Mouse (Mus musculus): Measurements from ENCODE around the gene Ada. TPM values are rescaled to one million over a fixed set of nuclear protein-coding genes. Genes with fewer than 3 reads are reported as not detected.

The Ada gene
- polyA plus RNA-seq, 1 experiment from 2014 or later, result 3.5 TPM

- no peak overlapping the region for H3K4me2 ChIP-seq
- no peak overlapping the region for H3K4me3 ChIP-seq (replicated peaks)
- H3K4me1 ChIP-seq (replicated peaks), result no peaks in the 10 kb centered on the region
- H3K27ac ChIP-seq (replicated peaks), result no peak overlapping the region
- no peaks in the 10 kb centered on the region for H3K36me3 ChIP-seq (replicated peaks)
- ATAC-seq (ENCODE audit: insufficient read depth), result no peak
- H3K9me3 ChIP-seq (replicated peaks), result no peaks in the 10 kb centered on the region
- 0 out of 2 replicates have a peak, but pooled peaks cover 6% of the 10 kb centered on the region for H3K27me3 ChIP-seq
- 28% methylated on average over 1 of the region's 1 CpGs for WGBS (ENCODE audit: insufficient replicate concordance)
- no peak overlapping the region for H3K9ac ChIP-seq
These were observed 16.9 kb upstream of the Ada start for GRCm38 (mm10) chr2:163766890-163767289.

- no peaks in the 10 kb centered on the region for H3K36me3 ChIP-seq (replicated peaks)
- H3K27ac ChIP-seq (replicated peaks), result no peak overlapping the region
- no peak overlapping the region for H3K4me2 ChIP-seq
- H3K9ac ChIP-seq, result no peak overlapping the region
- no peak overlapping the region for H3K4me3 ChIP-seq (replicated peaks)
- no peaks in the 10 kb centered on the region for H3K9me3 ChIP-seq (replicated peaks)
- H3K27me3 ChIP-seq, result 0 out of 2 replicates have a peak, but pooled peaks cover 6% of the 10 kb centered on the region
- no peaks in the 10 kb centered on the region for H3K4me1 ChIP-seq (replicated peaks)
- ATAC-seq (ENCODE audit: insufficient read depth), result no peak
These were observed 16.2 kb upstream of the Ada start for GRCm38 (mm10) chr2:163766261-163766660.

- Histone ChIP-seq H3K9ac (no peak overlapping the region), H3K4me2 (no peak overlapping the region), H3K27me3 (no peaks in the 10 kb centered on the region), H3K27ac (replicated peaks) (no peak overlapping the region), H3K9me3 (replicated peaks) (no peaks in the 10 kb centered on the region), H3K36me3 (replicated peaks) (no peaks in the 10 kb centered on the region), H3K4me3 (replicated peaks) (no peak overlapping the region), H3K4me1 (replicated peaks) (no peaks in the 10 kb centered on the region)
- ATAC-seq (ENCODE audit: insufficient read depth), result no peak
- 38% methylated on average over 7 of the region's 7 CpGs for WGBS (ENCODE audit: insufficient replicate concordance)
These were observed 11.4 kb upstream of the Ada start for GRCm38 (mm10) chr2:163761402-163761801.

- WGBS (ENCODE audit: insufficient replicate concordance), result 52% methylated on average over 6 of the region's 6 CpGs
- Histone ChIP-seq H3K27me3 (no peaks in the 10 kb centered on the region), H3K4me3 (replicated peaks) (no peak overlapping the region), H3K9me3 (replicated peaks) (no peaks in the 10 kb centered on the region), H3K9ac (no peak overlapping the region), H3K4me1 (replicated peaks) (no peaks in the 10 kb centered on the region), H3K36me3 (replicated peaks) (no peaks in the 10 kb centered on the region), H3K27ac (replicated peaks) (no peak overlapping the region), H3K4me2 (no peak overlapping the region)
- no peak for ATAC-seq (ENCODE audit: insufficient read depth)
These were observed 10.6 kb upstream of the Ada start for GRCm38 (mm10) chr2:163760589-163760988.

GRCm38 (mm10) chr2:163758146-163758545 lies 8.1 kb upstream of the Ada start:
- Histone ChIP-seq H3K9me3 (replicated peaks) (no peaks in the 10 kb centered on the region), H3K9ac (no peak overlapping the region), H3K27me3 (no peaks in the 10 kb centered on the region), H3K36me3 (replicated peaks) (no peaks in the 10 kb centered on the region), H3K27ac (replicated peaks) (no peak overlapping the region), H3K4me2 (no peak overlapping the region), H3K4me3 (replicated peaks) (no peak overlapping the region), H3K4me1 (replicated peaks) (no peaks in the 10 kb centered on the region)
- 60% methylated on average over 2 of the region's 2 CpGs for WGBS (ENCODE audit: insufficient replicate concordance)
- ATAC-seq (ENCODE audit: insufficient read depth), result no peak

- H3K4me1 ChIP-seq (replicated peaks), result 0 out of 2 replicates have a peak, but pooled peaks cover under 1% of the 10 kb centered on the region
- ATAC-seq (ENCODE audit: insufficient read depth), result no peak
- no peak overlapping the region for H3K27ac ChIP-seq (replicated peaks)
- no peak overlapping the region for H3K4me2 ChIP-seq
- 40% methylated on average over 2 of the region's 2 CpGs for WGBS (ENCODE audit: insufficient replicate concordance)
- H3K9me3 ChIP-seq (replicated peaks), result no peaks in the 10 kb centered on the region
- H3K36me3 ChIP-seq (replicated peaks), result no peaks in the 10 kb centered on the region
- H3K27me3 ChIP-seq, result 0 out of 2 replicates have a peak, but pooled peaks cover 6% of the 10 kb centered on the region
- no peak overlapping the region for H3K4me3 ChIP-seq (replicated peaks)
- no peak overlapping the region for H3K9ac ChIP-seq
These were observed 6.7 kb upstream of the Ada start for GRCm38 (mm10) chr2:163756723-163757122.

- H3K4me2 ChIP-seq, result no peak overlapping the region
- no peak overlapping the region for H3K9ac ChIP-seq
- 21% methylated on average over 5 of the region's 5 CpGs for WGBS (ENCODE audit: insufficient replicate concordance)
- peaks cover 26% of the 10 kb centered on the region for H3K27me3 ChIP-seq
- H3K36me3 ChIP-seq (replicated peaks), result no peaks in the 10 kb centered on the region
- peaks cover 17% of the 10 kb centered on the region for H3K4me1 ChIP-seq (replicated peaks)
- no peak overlapping the region for H3K27ac ChIP-seq (replicated peaks)
- H3K4me3 ChIP-seq (replicated peaks), result no peak overlapping the region
- no peaks in the 10 kb centered on the region for H3K9me3 ChIP-seq (replicated peaks)
- ATAC-seq (ENCODE audit: insufficient read depth), result no peak
These were observed 4.2 kb upstream of the Ada start for GRCm38 (mm10) chr2:163754228-163754627.

- no peak overlapping the region for H3K4me3 ChIP-seq (replicated peaks)
- H3K4me2 ChIP-seq, result no peak overlapping the region
- H3K9me3 ChIP-seq (replicated peaks), result no peaks in the 10 kb centered on the region
- no peaks in the 10 kb centered on the region for H3K36me3 ChIP-seq (replicated peaks)
- peaks cover 27% of the 10 kb centered on the region for H3K27me3 ChIP-seq
- H3K27ac ChIP-seq (replicated peaks), result no peak overlapping the region
- 29% methylated on average over 10 of the region's 10 CpGs for WGBS (ENCODE audit: insufficient replicate concordance)
- ATAC-seq (ENCODE audit: insufficient read depth), result no peak
- no peak overlapping the region for H3K9ac ChIP-seq
- peaks cover 18% of the 10 kb centered on the region for H3K4me1 ChIP-seq (replicated peaks)
These were observed 5.1 kb downstream of the Ada start for GRCm38 (mm10) chr2:163744801-163745570.

GRCm38 (mm10) chr2:163743357-163743756 lies 6.7 kb downstream of the Ada start:
- H3K9ac ChIP-seq, result no peak overlapping the region
- WGBS (ENCODE audit: insufficient replicate concordance), result 19% methylated on average over 6 of the region's 6 CpGs
- peak; percentile 41; the same call in 1 of the 2 replicates for ATAC-seq (ENCODE audit: insufficient read depth)
- peaks cover 11% of the 10 kb centered on the region for H3K27me3 ChIP-seq
- H3K4me1 ChIP-seq (replicated peaks), result peaks cover 6% of the 10 kb centered on the region
- no peak overlapping the region for H3K4me2 ChIP-seq
- H3K9me3 ChIP-seq (replicated peaks), result no peaks in the 10 kb centered on the region
- H3K4me3 ChIP-seq (replicated peaks), result no peak overlapping the region
- H3K27ac ChIP-seq (replicated peaks), result no peak overlapping the region
- H3K36me3 ChIP-seq (replicated peaks), result no peaks in the 10 kb centered on the region

GRCm38 (mm10) chr2:163742656-163743055 lies 7.4 kb downstream of the Ada start:
- ATAC-seq (ENCODE audit: insufficient read depth), result no peak
- WGBS (ENCODE audit: insufficient replicate concordance), result 67% methylated on average over 5 of the region's 5 CpGs
- H3K27me3 ChIP-seq, result peaks cover 4% of the 10 kb centered on the region; the same call in 1 of the 2 replicates
- no peak overlapping the region for H3K27ac ChIP-seq (replicated peaks)
- H3K9ac ChIP-seq, result no peak overlapping the region
- H3K4me3 ChIP-seq (replicated peaks), result no peak overlapping the region
- H3K36me3 ChIP-seq (replicated peaks), result no peaks in the 10 kb centered on the region
- H3K9me3 ChIP-seq (replicated peaks), result no peaks in the 10 kb centered on the region
- peaks cover 6% of the 10 kb centered on the region for H3K4me1 ChIP-seq (replicated peaks)
- H3K4me2 ChIP-seq, result no peak overlapping the region

- peak; percentile 35; the same call in 1 of the 2 replicates for ATAC-seq (ENCODE audit: insufficient read depth)
- WGBS (ENCODE audit: insufficient replicate concordance), result 53% methylated on average over 6 of the region's 6 CpGs
These were observed 14.1 kb downstream of the Ada start for GRCm38 (mm10) chr2:163735980-163736379.

More at GRCm38 (mm10) chr2:163735980-163736379, 14.1 kb downstream of the Ada start:
- no peak overlapping the region for H3K9ac ChIP-seq
- peaks cover 15% of the 10 kb centered on the region; the same call in 1 of the 2 replicates for H3K4me1 ChIP-seq (replicated peaks)
- H3K36me3 ChIP-seq (replicated peaks), result no peaks in the 10 kb centered on the region
- H3K27ac ChIP-seq (replicated peaks), result no peak overlapping the region
- no peaks in the 10 kb centered on the region for H3K9me3 ChIP-seq (replicated peaks)
- no peak overlapping the region for H3K4me2 ChIP-seq
- H3K4me3 ChIP-seq (replicated peaks), result no peak overlapping the region
- H3K27me3 ChIP-seq, result no peaks in the 10 kb centered on the region

Measured in liver, embryonic 15.5 days (tissue).